Mouse (Mus musculus): Measurements from ENCODE around the gene Hist1h2bf.
A peak's percentile ranks its signal among the peaks of the same experiment; 100 is the strongest.

- TF ChIP-seq EP300 (IDR thresholded peaks at IDR 0.05; ENCODE audit: low read depth) (peak; percentile 38), CTCF (IDR thresholded peaks at IDR 0.05; ENCODE audit: low read depth) (no peak)
Observed at GRCm38 (mm10) chr13:23621532-23622174, 47.7 kb upstream of the Hist1h2bf start.

Measured in liver, embryonic 14.5 days (tissue).